7 mouse cellular contexts compared by ENCODE assay signal in the genomic region with DNA sequence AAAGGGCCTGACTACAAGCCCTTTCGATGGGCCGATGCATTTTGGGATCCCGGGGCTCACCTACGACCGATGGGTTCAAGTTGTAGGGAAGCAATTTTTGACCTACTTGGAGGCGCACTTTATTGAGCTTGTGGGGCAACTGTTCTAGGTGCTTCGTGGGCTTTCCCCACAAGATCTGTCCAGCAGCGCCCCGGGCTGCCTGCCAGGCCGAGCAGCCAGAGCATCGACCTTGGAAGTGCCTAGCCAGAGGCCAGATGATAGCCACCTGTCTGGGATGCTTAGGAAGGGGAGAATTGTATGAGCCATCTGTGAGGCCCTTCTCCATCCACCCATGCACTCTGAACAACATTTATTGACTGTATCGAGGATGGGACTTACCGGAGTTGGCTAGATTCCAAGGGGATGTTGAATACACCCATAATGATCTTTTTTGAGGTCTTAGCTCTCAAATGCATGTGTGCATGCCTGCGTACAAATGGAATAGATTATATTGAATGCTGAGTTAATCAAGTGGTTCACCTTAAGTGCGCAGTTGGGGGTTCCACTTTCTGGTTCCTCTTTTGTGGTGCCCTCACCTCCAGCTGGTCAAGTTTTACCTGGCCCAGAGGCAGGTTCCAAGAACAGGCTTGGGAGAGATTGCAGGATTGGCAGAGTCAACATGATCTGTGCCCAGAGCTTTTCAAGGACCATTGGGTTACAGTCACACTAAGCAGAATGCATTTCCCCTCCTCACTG. TPM values are rescaled to one million over a fixed set of nuclear protein-coding genes. Genes with fewer than 3 reads are reported as not detected.
A peak's percentile ranks its signal among the peaks of the same experiment; 100 is the strongest.
DNase-seq lines count a peak whose midpoint lies in the region; ATAC-seq and TF ChIP-seq lines count a peak whose summit lies in the region.

No protein-coding gene starts in this region.

- H3K4me1 ChIP-seq in embryonic facial prominence, embryonic 14.5 days (ENCODE audit: control insufficient read depth, insufficient read depth, low read length): peaks cover 13% of the 10 kb centered on the region
- H3K4me1 ChIP-seq in limb, embryonic 12.5 days (replicated peaks): peaks cover 38% of the 10 kb centered on the region
- H3K4me1 ChIP-seq in neural tube, embryonic 13.5 days (replicated peaks): peaks cover 60% of the 10 kb centered on the region

- H3K79me3 ChIP-seq in C2C12 (ENCODE audit: low read depth): peaks cover 57% of the 10 kb centered on the region

- no peaks in the 10 kb centered on the region for H3K27me3 ChIP-seq in C2C12 (ENCODE audit: control insufficient read depth, insufficient read depth, insufficient read length)
- H3K27me3 ChIP-seq in embryonic facial prominence, embryonic 14.5 days (replicated peaks; ENCODE audit: control insufficient read depth, insufficient read depth, low read length): no peaks in the 10 kb centered on the region
- no peaks in the 10 kb centered on the region for H3K27me3 ChIP-seq in limb, embryonic 12.5 days
- H3K27me3 ChIP-seq in neural tube, embryonic 13.5 days: no peaks in the 10 kb centered on the region

- no peak for ATAC-seq in embryonic facial prominence, embryonic 14.5 days (ENCODE audit: low read depth)
- ATAC-seq in limb, embryonic 12.5 days (ENCODE audit: insufficient number of reproducible peaks, insufficient read depth, low FRiP score, low TSS enrichment, low read depth): no peak
- no peak for ATAC-seq in neural tube, embryonic 13.5 days (ENCODE audit: low read depth)

- DNase-seq in Muller cell, postnatal 12 days (ENCODE audit: inconsistent ontology term): peak; percentile 65
- DNase-seq in embryonic facial prominence, embryonic 14.5 days (ENCODE audit: low spot score): no peak
- peak; percentile 57 for DNase-seq in heart, postnatal 4 days
- no peak for DNase-seq in c-Kit-positive CD71-positive TER-119-positive erythroid progenitor cells, embryonic 14.5 days (ENCODE audit: low spot score)

- no peak for TF ChIP-seq CTCF in C2C12 (IDR thresholded peaks at IDR 0.05; ENCODE audit: control insufficient read depth, insufficient read depth, insufficient read length)

- H3K4me3 ChIP-seq in C2C12 (ENCODE audit: insufficient read depth, poor library complexity, severe bottlenecking): peak overlapping the region; percentile 71
- peak overlapping the region; percentile 77 for H3K4me3 ChIP-seq in embryonic facial prominence, embryonic 14.5 days (ENCODE audit: low read depth, low read length)
- H3K4me3 ChIP-seq in limb, embryonic 12.5 days (replicated peaks): peak overlapping the region; percentile 76
- peak overlapping the region; percentile 83 for H3K4me3 ChIP-seq in neural tube, embryonic 13.5 days

- H3K36me3 ChIP-seq in C2C12 (ENCODE audit: control insufficient read depth, insufficient read depth): peaks cover 6% of the 10 kb centered on the region
- no peaks in the 10 kb centered on the region for H3K36me3 ChIP-seq in embryonic facial prominence, embryonic 14.5 days (ENCODE audit: control insufficient read depth, insufficient read depth, low read length)
- H3K36me3 ChIP-seq in limb, embryonic 12.5 days: no peaks in the 10 kb centered on the region; the same call in 1 of the 2 replicates
- H3K36me3 ChIP-seq in neural tube, embryonic 13.5 days: no peaks in the 10 kb centered on the region

- H3K9me3 ChIP-seq in embryonic facial prominence, embryonic 14.5 days (ENCODE audit: control insufficient read depth, low read length): no peaks in the 10 kb centered on the region
- H3K9me3 ChIP-seq in limb, embryonic 12.5 days: no peaks in the 10 kb centered on the region
- H3K9me3 ChIP-seq in neural tube, embryonic 13.5 days: no peaks in the 10 kb centered on the region

- peaks cover 58% of the 10 kb centered on the region for H3K79me2 ChIP-seq in C2C12 (ENCODE audit: control insufficient read depth, insufficient read depth)

- peak overlapping the region; percentile 79; the same call in 1 of the 2 replicates for H3K27ac ChIP-seq in embryonic facial prominence, embryonic 14.5 days (replicated peaks; ENCODE audit: low read depth, low read length)
- H3K27ac ChIP-seq in limb, embryonic 12.5 days: peak overlapping the region; percentile 36; the same call in 1 of the 2 replicates
- H3K27ac ChIP-seq in neural tube, embryonic 13.5 days (replicated peaks): peak overlapping the region; percentile 88

- 10% methylated on average over 15 of the region's 15 CpGs for WGBS in embryonic facial prominence, embryonic 14.5 days
- WGBS in limb, embryonic 12.5 days: 16% methylated on average over 15 of the region's 15 CpGs
- WGBS in neural tube, embryonic 13.5 days: 13% methylated on average over 15 of the region's 15 CpGs

- peak overlapping the region; percentile 84 for H3K4me2 ChIP-seq in embryonic facial prominence, embryonic 14.5 days (ENCODE audit: low read depth, low read length)
- H3K4me2 ChIP-seq in limb, embryonic 12.5 days: peak overlapping the region; percentile 78
- H3K4me2 ChIP-seq in neural tube, embryonic 13.5 days: peak overlapping the region; percentile 77

- peak overlapping the region; percentile 81 for H3K9ac ChIP-seq in embryonic facial prominence, embryonic 14.5 days (ENCODE audit: low read depth, low read length)
- peak overlapping the region; percentile 83 for H3K9ac ChIP-seq in limb, embryonic 12.5 days (replicated peaks)
- H3K9ac ChIP-seq in neural tube, embryonic 13.5 days: peak overlapping the region; percentile 85

- H3ac ChIP-seq in C2C12 (ENCODE audit: control insufficient read depth, insufficient read length, low read depth): peak overlapping the region; percentile 80

TF ChIP-seq in C2C12, 6 proteins besides CTCF, POLR2A, EP300 and RAD21:
- no peak for TF ChIP-seq MAX (IDR thresholded peaks at IDR 0.05)
- TF ChIP-seq FOSL1 (IDR thresholded peaks at IDR 0.05; ENCODE audit: insufficient read depth, low read length, poor library complexity, severe bottlenecking): no peak
- no peak for TF ChIP-seq CEBPB (IDR thresholded peaks at IDR 0.05; ENCODE audit: low read depth)
- TF ChIP-seq MYOG (IDR thresholded peaks at IDR 0.05; ENCODE audit: control insufficient read depth, extremely low read depth, insufficient read length): no peak
- TF ChIP-seq USF1 (IDR thresholded peaks at IDR 0.05; ENCODE audit: low read depth): no peak
- no peak for TF ChIP-seq MYOD1 (IDR thresholded peaks at IDR 0.05; ENCODE audit: control insufficient read depth, insufficient read length, low read depth)

RNA-seq across cellular contexts. Expression of a gene that starts 0.9 kb away (rescaled TPM):
- polyA plus RNA-seq in C2C12 (2012; fragmentation: generic; extraction: Trizol): 28.3 TPM
- polyA plus RNA-seq in embryonic facial prominence, embryonic 14.5 days (2014; fragmentation: Nextera tagmentation; extraction: Ambion mirVana): 14.2 and 14.5 TPM in 2 replicates
- 10 to 100 TPM; 24.7 to 27.2 TPM for total RNA-seq in heart, postnatal 4 days (2021)
- 8.2 and 8.5 TPM in 2 replicates for polyA plus RNA-seq in limb, embryonic 12.5 days (2016; fragmentation: Nextera tagmentation; extraction: Ambion mirVana)
- 15.7 and 16.7 TPM in 2 replicates for polyA plus RNA-seq in neural tube, embryonic 13.5 days (2015; fragmentation: Nextera tagmentation; extraction: Ambion mirVana)

Comparison
In these comparisons a context has a peak if more than half of its experiments do, and no peak if none do; other contexts are left out.
1. DNase-seq: peak in Muller cell, postnatal 12 days (single experiment) and heart, postnatal 4 days (single experiment); none in embryonic facial prominence, embryonic 14.5 days (single experiment) and c-Kit-positive CD71-positive TER-119-positive erythroid progenitor cells, embryonic 14.5 days (single experiment).
2. H3K27ac ChIP-seq: peak in every context shown above with its lines; median percentile 88 in neural tube, embryonic 13.5 days; 79 in embryonic facial prominence, embryonic 14.5 days; 36 in limb, embryonic 12.5 days.
3. Peak in every context shown above with its lines, with median percentiles within 50 percentile points of each other: H3K4me3 ChIP-seq, H3K4me2 ChIP-seq and H3K9ac ChIP-seq.